Comparison of ENCODE assay signal across 9 mouse cellular contexts in genomic region chr15:36669748-36670147, GRCm38 (mm10).
DNase-seq lines count a peak whose midpoint lies in the region; ATAC-seq and TF ChIP-seq lines count a peak whose summit lies in the region.
"Had no signal": no experiment of that assay in that cellular context is flagged by ENCODE, and none has a peak within 500 bp of the region (broad histone marks: within the 10 kb centered on the region; RNA-seq: fewer than 3 reads in every experiment).

No protein-coding gene starts in this region.

- no peaks in the 10 kb centered on the region for H3K9me3 ChIP-seq in hindbrain, embryonic 10.5 days
- H3K9me3 ChIP-seq in hindbrain, postnatal 0 days (ENCODE audit: low read length): no peaks in the 10 kb centered on the region
- no peaks in the 10 kb centered on the region for H3K9me3 ChIP-seq in forebrain, embryonic 14.5 days (replicated peaks; ENCODE audit: control insufficient read depth, low read length)

- H3K27ac ChIP-seq in hindbrain, embryonic 10.5 days: no peak overlapping the region
- H3K27ac ChIP-seq in hindbrain, postnatal 0 days: no peak overlapping the region
- H3K27ac ChIP-seq in testis, adult 2 months (ENCODE audit: control insufficient read depth, insufficient read depth, low read depth, low read length): no peak overlapping the region
- H3K27ac ChIP-seq in forebrain, embryonic 14.5 days (ENCODE audit: low read depth, low read length): no peak overlapping the region

- no peak overlapping the region for H3K4me2 ChIP-seq in hindbrain, postnatal 0 days (ENCODE audit: low read depth, low read length)
- no peak overlapping the region for H3K4me2 ChIP-seq in forebrain, embryonic 14.5 days (ENCODE audit: low read length)

- no peak for ATAC-seq in hindbrain, postnatal 0 days
- 0 out of 2 replicates have a peak, but pooled peaks have one; percentile 32 for ATAC-seq in forebrain, embryonic 14.5 days
- ATAC-seq in megakaryocyte progenitor cell, adult 5-6 weeks (replicated peaks; ENCODE audit: poor library complexity): no peak

- H3K36me3 ChIP-seq in hindbrain, embryonic 10.5 days: no peaks in the 10 kb centered on the region
- no peaks in the 10 kb centered on the region for H3K36me3 ChIP-seq in hindbrain, postnatal 0 days (ENCODE audit: insufficient read depth, low read length)
- H3K36me3 ChIP-seq in testis, adult 2 months (ENCODE audit: control insufficient read depth, insufficient read depth, low read length): no peaks in the 10 kb centered on the region
- H3K36me3 ChIP-seq in forebrain, embryonic 14.5 days (ENCODE audit: control insufficient read depth, insufficient read depth, low read length): no peaks in the 10 kb centered on the region

- peaks cover 9% of the 10 kb centered on the region for H3K4me1 ChIP-seq in hindbrain, embryonic 10.5 days (replicated peaks)
- no peaks in the 10 kb centered on the region for H3K4me1 ChIP-seq in hindbrain, postnatal 0 days (ENCODE audit: insufficient read depth, low read length)
- H3K4me1 ChIP-seq in testis, adult 2 months (ENCODE audit: control insufficient read depth, insufficient read depth, low read length): peaks cover 7% of the 10 kb centered on the region
- no peaks in the 10 kb centered on the region for H3K4me1 ChIP-seq in forebrain, embryonic 14.5 days (ENCODE audit: control insufficient read depth, insufficient read depth, low read length)

- no peak for DNase-seq in hindbrain, embryonic 10.5 days (ENCODE audit: low spot score)
- no peak for DNase-seq in hindbrain, postnatal 0 days (ENCODE audit: low spot score)
- no peak for DNase-seq in testis, postnatal 10 days (ENCODE audit: low spot score)
- no peak for DNase-seq in forebrain, embryonic 14.5 days (ENCODE audit: low spot score)
- DNase-seq in right cerebral cortex, postnatal 4 days: no peak
- DNase-seq in layer of hippocampus, postnatal 25 days (ENCODE audit: extremely low spot score in 1 of 2, low spot score in 1 of 2): no peak
- DNase-seq: cerebellum, adult 18-20 months had no signal

- H3K27me3 ChIP-seq in hindbrain, embryonic 10.5 days (ENCODE audit: insufficient read depth, poor library complexity, severe bottlenecking): no peaks in the 10 kb centered on the region
- no peaks in the 10 kb centered on the region for H3K27me3 ChIP-seq in hindbrain, postnatal 0 days (ENCODE audit: insufficient read depth, low read length)
- H3K27me3 ChIP-seq in testis, adult 2 months (ENCODE audit: control insufficient read depth, insufficient read depth, low read length): no peaks in the 10 kb centered on the region
- no peaks in the 10 kb centered on the region for H3K27me3 ChIP-seq in forebrain, embryonic 14.5 days (replicated peaks; ENCODE audit: control insufficient read depth, insufficient read depth, low read length)

- WGBS in hindbrain, embryonic 10.5 days: 25% methylated on average over 12 of the region's 12 CpGs
- 26% methylated on average over 12 of the region's 12 CpGs for WGBS in hindbrain, postnatal 0 days
- 27% methylated on average over 12 of the region's 12 CpGs for WGBS in forebrain, embryonic 14.5 days

- no peak overlapping the region for H3K9ac ChIP-seq in hindbrain, postnatal 0 days (replicated peaks; ENCODE audit: low read length)
- no peak overlapping the region for H3K9ac ChIP-seq in forebrain, embryonic 14.5 days (ENCODE audit: low read length)

- H3K4me3 ChIP-seq in hindbrain, embryonic 10.5 days: peak overlapping the region; percentile 22
- H3K4me3 ChIP-seq in hindbrain, postnatal 0 days (ENCODE audit: low read length): no peak overlapping the region
- H3K4me3 ChIP-seq in testis, adult 2 months (ENCODE audit: control insufficient read depth, low read depth, low read length): peak overlapping the region; percentile 3
- no peak overlapping the region for H3K4me3 ChIP-seq in forebrain, embryonic 14.5 days (ENCODE audit: low read depth, low read length)

- TF ChIP-seq CTCF in hindbrain, postnatal 0 days (IDR thresholded peaks at IDR 0.05; ENCODE audit: low read depth): no peak
- TF ChIP-seq CTCF in testis, adult 2 months (IDR thresholded peaks at IDR 0.05; ENCODE audit: control insufficient read depth, insufficient read depth, insufficient replicate concordance, low read depth, low read length): no peak

- no peak for TF ChIP-seq POLR2A in testis, adult 2 months (IDR thresholded peaks at IDR 0.05; ENCODE audit: control insufficient read depth, low read depth, low read length)

Comparison
In these comparisons a context has a peak if more than half of its experiments do, and no peak if none do; other contexts are left out.
1. H3K4me3 ChIP-seq: peak in hindbrain, embryonic 10.5 days (single experiment) and testis, adult 2 months (single experiment); none in hindbrain, postnatal 0 days (single experiment) and forebrain, embryonic 14.5 days (single experiment).